21 mouse cellular contexts compared by ENCODE assay signal in the genomic region with DNA sequence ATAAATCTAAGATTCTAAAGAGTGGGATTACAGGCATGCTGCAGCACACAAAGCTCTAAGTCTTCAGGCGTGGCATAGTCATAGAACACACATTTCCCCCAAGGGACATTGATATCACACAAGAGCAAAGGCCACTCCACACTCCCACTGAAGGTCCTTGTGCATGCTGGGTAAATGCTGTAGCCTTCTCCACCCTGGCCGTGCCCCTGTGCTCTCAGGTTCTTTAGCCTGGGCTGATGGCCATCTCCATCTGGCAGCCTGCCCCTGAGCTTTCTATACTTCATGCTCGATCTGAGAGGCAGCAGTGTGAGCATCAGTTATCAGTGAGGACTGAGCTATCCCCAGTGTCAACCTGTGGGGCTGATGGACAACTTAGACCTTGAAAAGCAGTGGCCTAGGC. TPM values are rescaled to one million over a fixed set of nuclear protein-coding genes. Genes with fewer than 3 reads are reported as not detected.
DNase-seq lines count a peak whose midpoint lies in the region; ATAC-seq and TF ChIP-seq lines count a peak whose summit lies in the region.
"Had no signal": no experiment of that assay in that cellular context is flagged by ENCODE, and none has a peak within 500 bp of the region (broad histone marks: within the 10 kb centered on the region; RNA-seq: fewer than 3 reads in every experiment).

No protein-coding gene starts in this region.

- H3K27me3 ChIP-seq in cerebellum, adult 2 months (ENCODE audit: control insufficient read depth, insufficient read depth, low read length) = no peaks in the 10 kb centered on the region
- H3K27me3 ChIP-seq in forebrain, embryonic 16.5 days (replicated peaks; ENCODE audit: control insufficient read depth, insufficient read depth, low read length) = no peaks in the 10 kb centered on the region
- H3K27me3 ChIP-seq: heart, embryonic 12.5 days; stomach, embryonic 15.5 days had no signal

- H3K4me2 ChIP-seq in forebrain, embryonic 16.5 days (ENCODE audit: low read length) = no peak overlapping the region
- H3K4me2 ChIP-seq: heart, embryonic 12.5 days; hindbrain, embryonic 14.5 days; stomach, embryonic 15.5 days had no signal

- peak; percentile 45 for DNase-seq in cerebellum, adult 11-12 months
- no peak for DNase-seq in cerebellum, postnatal 4 days (ENCODE audit: low spot score in 2 of 2)
- peak; percentile 59 to 64 for DNase-seq in cerebellum, adult 2 months
- DNase-seq in gastrocnemius, adult 8-10 months (ENCODE audit: low spot score in 2 of 2) = peak; percentile 40 to 73
- peak; percentile 50 for DNase-seq in skeletal muscle tissue, adult 2 months (ENCODE audit: low read depth, low spot score)
- no peak for DNase-seq in kidney, adult 18-20 months
- DNase-seq: kidney, adult 2 months; kidney, postnatal 36 days; liver; lung, adult 18-20 months; thymus, postnatal 25 days had no signal

- H3K4me1 ChIP-seq in cerebellum, adult 2 months (ENCODE audit: control insufficient read depth, insufficient read depth, low read length) = peaks cover 7% of the 10 kb centered on the region
- H3K4me1 ChIP-seq in forebrain, embryonic 16.5 days (replicated peaks; ENCODE audit: control insufficient read depth, insufficient read depth, low read length) = no peaks in the 10 kb centered on the region
- H3K4me1 ChIP-seq: embryonic facial prominence, embryonic 10.5 days; stomach, embryonic 15.5 days had no signal

- H3K27ac ChIP-seq in cerebellum, adult 2 months (ENCODE audit: insufficient read depth, low read length) = no peak overlapping the region
- no peak overlapping the region for H3K27ac ChIP-seq in forebrain, embryonic 16.5 days (ENCODE audit: low read length)
- H3K27ac ChIP-seq: embryonic facial prominence, embryonic 10.5 days; hindbrain, embryonic 14.5 days; stomach, embryonic 15.5 days had no signal

- no peak for TF ChIP-seq CTCF in cerebellum, adult 2 months (IDR thresholded peaks at IDR 0.05; ENCODE audit: borderline replicate concordance, insufficient read depth, low read depth, low read length)

- no peaks in the 10 kb centered on the region for H3K9me3 ChIP-seq in forebrain, embryonic 16.5 days (ENCODE audit: control insufficient read depth, low read length)
- H3K9me3 ChIP-seq: embryonic facial prominence, embryonic 10.5 days; heart, embryonic 12.5 days; stomach, embryonic 15.5 days had no signal

- H3K9ac ChIP-seq in forebrain, embryonic 16.5 days (replicated peaks; ENCODE audit: low read depth, low read length) = no peak overlapping the region
- H3K9ac ChIP-seq: heart, embryonic 12.5 days; hindbrain, embryonic 14.5 days; stomach, embryonic 15.5 days had no signal

- no peak for TF ChIP-seq POLR2A in cerebellum, adult 2 months (IDR thresholded peaks at IDR 0.05; ENCODE audit: borderline replicate concordance, insufficient read depth, low read length)

- H3K36me3 ChIP-seq in forebrain, embryonic 16.5 days (ENCODE audit: control insufficient read depth, insufficient read depth) = no peaks in the 10 kb centered on the region
- H3K36me3 ChIP-seq: embryonic facial prominence, embryonic 10.5 days; heart, embryonic 12.5 days; stomach, embryonic 15.5 days had no signal

- 32% methylated on average over 3 of the region's 3 CpGs for WGBS in cerebellum, adult 2 months
- 60% methylated on average over 3 of the region's 3 CpGs for WGBS in forebrain, embryonic 16.5 days

- ATAC-seq in forebrain, embryonic 16.5 days = no peak
- ATAC-seq: forebrain, embryonic 14.5 days had no signal

- H3K4me3 ChIP-seq in cerebellum, adult 2 months (replicated peaks; ENCODE audit: insufficient read depth, low read depth, low read length) = no peak overlapping the region
- no peak overlapping the region for H3K4me3 ChIP-seq in forebrain, embryonic 16.5 days (replicated peaks; ENCODE audit: low read length)
- H3K4me3 ChIP-seq: embryonic facial prominence, embryonic 10.5 days; heart, embryonic 12.5 days; stomach, embryonic 15.5 days had no signal

RNA-seq across cellular contexts. Expression of a gene that starts 4.0 kb away (rescaled TPM):
- 0.13 TPM in 1 of 2 replicates, not detected in the other for polyA plus RNA-seq in cerebellum, adult 2 months (2012; rRNA removed)
- under 1 TPM in 2 of 4 experiments, not detected in 2; 0.17 to 0.29 TPM for total RNA-seq in gastrocnemius, adult 8-10 months (2022)
- 0.12 TPM in 1 of 2 replicates, not detected in the other for polyA plus RNA-seq in forebrain, embryonic 16.5 days (2015; fragmentation: Nextera tagmentation; extraction: Ambion mirVana)
- total RNA-seq: layer of hippocampus, postnatal 14 days; megakaryocyte-erythroid progenitor cell, adult 5-6 weeks had no signal
- polyA plus RNA-seq: forebrain, embryonic 14.5 days; hindbrain, embryonic 14.5 days; neural tube, embryonic 11.5 days; spleen, adult 2 months; stomach, embryonic 15.5 days had no signal

RNA-seq across cellular contexts. Expression of a gene that starts 21.2 kb away (rescaled TPM):
- 56.3 and 60.0 TPM in 2 replicates for polyA plus RNA-seq in cerebellum, adult 2 months (2012; rRNA removed)
- total RNA-seq in gastrocnemius, adult 8-10 months (2022) = 10 to 100 TPM; 36.8 to 51.8 (median 38.1) TPM
- 26.5 and 28.1 TPM in 2 replicates for polyA plus RNA-seq in forebrain, embryonic 16.5 days (2015; fragmentation: Nextera tagmentation; extraction: Ambion mirVana)

Comparison
In these comparisons a context has a peak if more than half of its experiments do, and no peak if none do; other contexts are left out.
1. DNase-seq: peak in cerebellum, adult 11-12 months (single experiment), cerebellum, adult 2 months (2 of 2), gastrocnemius, adult 8-10 months (2 of 2) and skeletal muscle tissue, adult 2 months (single experiment); none in cerebellum, postnatal 4 days (0 of 2) and kidney, adult 18-20 months (single experiment).